Mouse (Mus musculus) midbrain, embryonic 12.5 days (tissue): Measurements from ENCODE around the gene Cldn18. TPM values are rescaled to one million over a fixed set of nuclear protein-coding genes. Genes with fewer than 3 reads are reported as not detected.

Experiments
- ATAC-seq: fragments of 200-750 bp; cut with Nextera tagmentation; 2 replicates; pipeline ENCODE4 v1.8.0; 2017; ENCODE audit warnings: low read depth, moderate TSS enrichment, moderate library complexity; ENCODE audit not compliant: low FRiP score
- H3K27ac ChIP-seq: fragments of 300-500 bp; sonication (generic); replicated peaks from 2 replicates; pipeline ENCODE4 v1.5.1; 2016; ENCODE audit warnings: mild to moderate bottlenecking
- H3K27me3 ChIP-seq: fragments of 300-500 bp; sonication (generic); 2 replicates; pipeline ENCODE4 v1.6.1; 2016; ENCODE audit warnings: mild to moderate bottlenecking
- H3K36me3 ChIP-seq: fragments of 300-500 bp; sonication (generic); 2 replicates; pipeline ENCODE4 v1.6.1; 2016
- H3K4me1 ChIP-seq: fragments of 300-500 bp; sonication (generic); 2 replicates; pipeline ENCODE4 v1.6.1; 2016
- H3K4me2 ChIP-seq: fragments of 300-500 bp; sonication (generic); replicated peaks from 2 replicates; pipeline ENCODE4 v1.6.1; 2016; ENCODE audit warnings: mild to moderate bottlenecking, moderate library complexity
- H3K4me3 ChIP-seq: fragments of 300-500 bp; sonication (generic); 2 replicates; pipeline ENCODE4 v1.5.1; 2016; ENCODE audit warnings: mild to moderate bottlenecking
- H3K9ac ChIP-seq: fragments of 300-500 bp; sonication (generic); replicated peaks from 2 replicates; pipeline ENCODE4 v1.6.1; 2016; ENCODE audit warnings: mild to moderate bottlenecking, moderate library complexity
- H3K9me3 ChIP-seq: fragments of 300-500 bp; sonication (generic); 2 replicates; pipeline ENCODE4 v1.6.1; 2016; ENCODE audit warnings: mild to moderate bottlenecking
- WGBS: fragments of 180-500 bp; shearing (Covaris S2); methylation state at CpG from one replicate; pipeline ENCODE4 v1.1.7; 2016; 5-methylcytosine and 5-hydroxymethylcytosine counted together
- polyA plus RNA-seq: library from polyadenylated mRNA; unstranded; fragments of >200 nt; fragmentation: Nextera tagmentation; extraction: Ambion mirVana; gene quantifications from 2 replicates; pipeline ENCODE4 v1.2.1, GENCODE M21; 2016

The Cldn18 gene
- not detected in 2 replicates for polyA plus RNA-seq

GRCm38 (mm10) chr9:99717134-99717533 lies at the start of gene Cldn18:
Gene Cldn18, minus strand, starts transcription at chr9:99717267.
- Histone ChIP-seq H3K4me2 (no peak within 1 kb of the TSS), H3K27ac (no peak within 1 kb of the TSS), H3K9ac (no peak within 1 kb of the TSS), H3K4me3 (no peak within 1 kb of the TSS), H3K27me3 (no peaks in the 10 kb centered on the region), H3K36me3 (no peaks in the 10 kb centered on the region), H3K9me3 (no peaks in the 10 kb centered on the region), H3K4me1 (no peaks in the 10 kb centered on the region)
- no peak for ATAC-seq
- 90% methylated on average over 14 of the region's 14 CpGs for WGBS

GRCm38 (mm10) chr9:99763530-99763929 lies 46.5 kb upstream of the Cldn18 start:
- H3K27ac ChIP-seq = no peak overlapping the region
- H3K4me2 ChIP-seq = no peak overlapping the region
- H3K4me3 ChIP-seq = no peak overlapping the region
- no peaks in the 10 kb centered on the region for H3K27me3 ChIP-seq
- H3K9me3 ChIP-seq = no peaks in the 10 kb centered on the region
- no peaks in the 10 kb centered on the region for H3K36me3 ChIP-seq
- 55% methylated on average over 6 of the region's 6 CpGs for WGBS
- no peak overlapping the region for H3K9ac ChIP-seq
- no peak for ATAC-seq
- H3K4me1 ChIP-seq = no peaks in the 10 kb centered on the region

- Histone ChIP-seq H3K4me1 (no peaks in the 10 kb centered on the region), H3K27ac (no peak overlapping the region), H3K4me2 (no peak overlapping the region), H3K4me3 (no peak overlapping the region), H3K27me3 (no peaks in the 10 kb centered on the region), H3K9ac (no peak overlapping the region), H3K36me3 (no peaks in the 10 kb centered on the region), H3K9me3 (no peaks in the 10 kb centered on the region)
- no peak for ATAC-seq
- 83% methylated on average over 4 of the region's 4 CpGs for WGBS
These were observed 33.2 kb upstream of the Cldn18 start for GRCm38 (mm10) chr9:99750272-99750671.

GRCm38 (mm10) chr9:99748279-99748678 lies 31.2 kb upstream of the Cldn18 start:
- H3K9me3 ChIP-seq = no peaks in the 10 kb centered on the region
- H3K36me3 ChIP-seq = no peaks in the 10 kb centered on the region
- 79% methylated on average over 1 of the region's 1 CpGs for WGBS
- no peak for ATAC-seq
- H3K4me2 ChIP-seq = no peak overlapping the region
- no peak overlapping the region for H3K9ac ChIP-seq
- no peaks in the 10 kb centered on the region for H3K27me3 ChIP-seq
- H3K27ac ChIP-seq = no peak overlapping the region
- H3K4me1 ChIP-seq = peaks cover 7% of the 10 kb centered on the region; the same call in 1 of the 2 replicates
- H3K4me3 ChIP-seq = no peak overlapping the region

- Histone ChIP-seq H3K27ac (no peak overlapping the region), H3K4me2 (no peak overlapping the region), H3K9ac (no peak overlapping the region), H3K36me3 (no peaks in the 10 kb centered on the region), H3K9me3 (no peaks in the 10 kb centered on the region), H3K27me3 (no peaks in the 10 kb centered on the region), H3K4me3 (no peak overlapping the region), H3K4me1 (peaks cover 7% of the 10 kb centered on the region; the same call in 1 of the 2 replicates)
- WGBS = 69% methylated on average over 4 of the region's 4 CpGs
- no peak for ATAC-seq
These were observed 30.7 kb upstream of the Cldn18 start for GRCm38 (mm10) chr9:99747731-99748130.

GRCm38 (mm10) chr9:99744548-99744947 lies 27.5 kb upstream of the Cldn18 start:
- Histone ChIP-seq H3K4me3 (no peak overlapping the region), H3K27me3 (no peaks in the 10 kb centered on the region), H3K9ac (no peak overlapping the region), H3K27ac (no peak overlapping the region), H3K4me1 (peaks cover 7% of the 10 kb centered on the region; the same call in 1 of the 2 replicates), H3K9me3 (no peaks in the 10 kb centered on the region), H3K36me3 (no peaks in the 10 kb centered on the region), H3K4me2 (no peak overlapping the region)
- peak; percentile 47; the same call in 1 of the 2 replicates for ATAC-seq
- WGBS = 66% methylated on average over 5 of the region's 5 CpGs

GRCm38 (mm10) chr9:99729943-99730646 lies 13.0 kb upstream of the Cldn18 start:
- Histone ChIP-seq H3K27ac (no peak overlapping the region), H3K9ac (no peak overlapping the region), H3K4me2 (no peak overlapping the region), H3K9me3 (peaks cover 4% of the 10 kb centered on the region; the same call in 1 of the 2 replicates), H3K27me3 (peaks cover 11% of the 10 kb centered on the region; the same call in 1 of the 2 replicates), H3K36me3 (no peaks in the 10 kb centered on the region), H3K4me1 (peaks cover 8% of the 10 kb centered on the region; the same call in 1 of the 2 replicates), H3K4me3 (no peak overlapping the region)
- whole genome bisulfite sequencing = 36% methylated on average over 15 of the region's 15 CpGs
- peak; percentile 63; the same call in 1 of the 2 replicates for ATAC-seq

- Histone ChIP-seq H3K27me3 (peaks cover 11% of the 10 kb centered on the region; the same call in 1 of the 2 replicates), H3K4me1 (peaks cover 8% of the 10 kb centered on the region; the same call in 1 of the 2 replicates), H3K4me3 (no peak overlapping the region), H3K27ac (no peak overlapping the region), H3K9ac (no peak overlapping the region), H3K4me2 (no peak overlapping the region), H3K36me3 (no peaks in the 10 kb centered on the region), H3K9me3 (no peaks in the 10 kb centered on the region)
- no peak for ATAC-seq
- WGBS = 79% methylated on average over 11 of the region's 11 CpGs
These were observed 10.8 kb upstream of the Cldn18 start for GRCm38 (mm10) chr9:99727819-99728218.

- no peak for ATAC-seq
- no peak overlapping the region for H3K9ac ChIP-seq
- H3K9me3 ChIP-seq = no peaks in the 10 kb centered on the region
- H3K4me2 ChIP-seq = no peak overlapping the region
- H3K27ac ChIP-seq = no peak overlapping the region
- H3K4me3 ChIP-seq = no peak overlapping the region
- WGBS = 81% methylated on average over 8 of the region's 8 CpGs
- peaks cover 5% of the 10 kb centered on the region; the same call in 1 of the 2 replicates for H3K27me3 ChIP-seq
- H3K4me1 ChIP-seq = 0 out of 2 replicates have a peak, but pooled peaks cover 1% of the 10 kb centered on the region
- H3K36me3 ChIP-seq = no peaks in the 10 kb centered on the region
These were observed 8.2 kb upstream of the Cldn18 start for GRCm38 (mm10) chr9:99725278-99725677.

- 61% methylated on average over 1 of the region's 1 CpGs for WGBS
- no peak for ATAC-seq
- no peak overlapping the region for H3K4me2 ChIP-seq
- H3K9ac ChIP-seq = no peak overlapping the region
- no peak overlapping the region for H3K4me3 ChIP-seq
- no peak overlapping the region for H3K27ac ChIP-seq
- H3K27me3 ChIP-seq = no peaks in the 10 kb centered on the region
- H3K9me3 ChIP-seq = no peaks in the 10 kb centered on the region
- H3K36me3 ChIP-seq = no peaks in the 10 kb centered on the region
- no peaks in the 10 kb centered on the region for H3K4me1 ChIP-seq
These were observed 2.9 kb upstream of the Cldn18 start for GRCm38 (mm10) chr9:99720011-99720410.

- H3K9me3 ChIP-seq = no peaks in the 10 kb centered on the region
- no peak overlapping the region for H3K9ac ChIP-seq
- no peaks in the 10 kb centered on the region for H3K27me3 ChIP-seq
- no peak overlapping the region for H3K27ac ChIP-seq
- no peak overlapping the region for H3K4me3 ChIP-seq
- H3K36me3 ChIP-seq = no peaks in the 10 kb centered on the region
- no peak overlapping the region for H3K4me2 ChIP-seq
- no peaks in the 10 kb centered on the region for H3K4me1 ChIP-seq
- no peak for ATAC-seq
- 92% methylated on average over 4 of the region's 4 CpGs for WGBS
These were observed 6.8 kb downstream of the Cldn18 start for GRCm38 (mm10) chr9:99710297-99710696.

GRCm38 (mm10) chr9:99709588-99710248 lies 7.3 kb downstream of the Cldn18 start:
- Histone ChIP-seq H3K4me2 (no peak overlapping the region), H3K9ac (no peak overlapping the region), H3K36me3 (no peaks in the 10 kb centered on the region), H3K4me3 (no peak overlapping the region), H3K4me1 (no peaks in the 10 kb centered on the region), H3K9me3 (no peaks in the 10 kb centered on the region), H3K27ac (no peak overlapping the region), H3K27me3 (no peaks in the 10 kb centered on the region)
- 90% methylated on average over 22 of the region's 22 CpGs for WGBS
- no peak for ATAC-seq
